Mouse (Mus musculus) heart, adult 2 months (tissue): Measurements from ENCODE around the gene Meis1. TPM values are rescaled to one million over a fixed set of nuclear protein-coding genes. Genes with fewer than 3 reads are reported as not detected.

ENCODE experiments used
- DNase-seq, 2 experiments: peaks; one replicate each; pipeline ENCODE4 v3.0.0; 2021
- H3K27ac ChIP-seq: fragments of 200-600 bp; 2 replicates; pipeline ENCODE4 v1.8.1; 2022
- H3K27me3 ChIP-seq: fragments of 200-500 bp; 2 replicates; pipeline ENCODE4 v1.6.1; 2012; ENCODE audit warnings: mild to moderate bottlenecking, low read length, inconsistent platforms, mixed read lengths; ENCODE audit not compliant: control insufficient read depth, insufficient read depth
- H3K36me3 ChIP-seq: fragments of 200-500 bp; 2 replicates; pipeline ENCODE4 v1.6.1; 2012; ENCODE audit warnings: low read length, inconsistent platforms; ENCODE audit not compliant: control insufficient read depth, insufficient read depth
- H3K4me1 ChIP-seq: fragments of 200-500 bp; 2 replicates; pipeline ENCODE4 v1.6.1; 2011; ENCODE audit warnings: low read length; ENCODE audit not compliant: control insufficient read depth, insufficient read depth
- H3K4me3 ChIP-seq: fragments of 200-600 bp; 2 replicates; pipeline ENCODE4 v1.8.1; 2022
- H3K79me2 ChIP-seq: fragments of 200-500 bp; replicated peaks from 2 replicates; pipeline ENCODE4 v1.6.1; 2012; ENCODE audit warnings: mild to moderate bottlenecking, inconsistent platforms, low read length, moderate library complexity, mixed read lengths; ENCODE audit not compliant: control insufficient read depth, insufficient read depth
- H3K9ac ChIP-seq: fragments of 200-500 bp; 2 replicates; pipeline ENCODE4 v1.6.1; 2012; ENCODE audit warnings: low read depth, mild to moderate bottlenecking, control low read depth, inconsistent platforms, low read length, mixed read lengths
- CTCF ChIP-seq: fragments of 200-600 bp; IDR thresholded peaks from 2 replicates; pipeline ENCODE4 v1.8.1; 2022; ENCODE audit warnings: antibody characterized with exemption, mild to moderate bottlenecking, moderate library complexity
- EP300 ChIP-seq: fragments of 200-500 bp; IDR thresholded peaks from 2 replicates; pipeline ENCODE4 v1.6.1; 2011; ENCODE audit warnings: low read depth, low read length, control low read depth; ENCODE audit not compliant: insufficient read depth
- POLR2A ChIP-seq: fragments of 200-500 bp; IDR thresholded peaks from 2 replicates; pipeline ENCODE4 v1.6.1; 2011; ENCODE audit warnings: mild to moderate bottlenecking, low read depth, low read length, control low read depth; ENCODE audit not compliant: insufficient read depth
- WGBS: fragments of 180-500 bp; shearing (Covaris S2); methylation state at CpG from one replicate; pipeline ENCODE4 v1.1.7; 2018; 5-methylcytosine and 5-hydroxymethylcytosine counted together
- intact Hi-C: fragments of 180-260 bp; cut with DNase I; formaldehyde crosslinking; loops from one replicate; pipeline ENCODE4 v1.15.1; 2025
- polyA plus RNA-seq: library from polyadenylated mRNA; depleted of rRNA; stranded (reverse); fragments of >200 nt; gene quantifications from 2 replicates; pipeline ENCODE4 v1.2.3, GENCODE M21; 2012
- total RNA-seq, 2 experiments: library from RNA; stranded (reverse); gene quantifications; 2 replicates each; pipeline ENCODE4 v1.2.3; 2021

Gene Meis1
- total and polyA plus RNA-seq, 3 experiments, result 18.2 to 31.4 (median 29.0) TPM

GRCm38 (mm10) chr11:19020371-19020824, 1.6 kb upstream of the Meis1 start:
- DNase-seq, result peak; percentile 93 to 94
- under 1% methylated on average over 25 of the region's 25 CpGs for WGBS
- intact Hi-C loops, result loop anchor here (5.0 to 10.0 kb wide), 3 partner anchors 182 to 1736 kb away; no protein-coding TSS in a partner anchor
- Histone ChIP-seq H3K9ac (peak overlapping the region; percentile 76), H3K36me3 (no peaks in the 10 kb centered on the region), H3K27ac (peak overlapping the region; percentile 97), H3K4me1 (no peaks in the 10 kb centered on the region), H3K79me2 (no peaks in the 10 kb centered on the region), H3K4me3 (peak overlapping the region; percentile 81), H3K27me3 (no peaks in the 10 kb centered on the region)
- TF ChIP-seq POLR2A (peak; percentile 94), CTCF (peak; percentile 36), EP300 (peak; percentile 78; the same call in 1 of the 2 replicates)

GRCm38 (mm10) chr11:19019204-19020171, 703 bp upstream of the Meis1 start:
- Histone ChIP-seq H3K4me1 (no peaks in the 10 kb centered on the region), H3K27ac (peak overlapping the region; percentile 97), H3K27me3 (no peaks in the 10 kb centered on the region), H3K4me3 (peak overlapping the region; percentile 81), H3K79me2 (no peaks in the 10 kb centered on the region), H3K9ac (peak overlapping the region; percentile 76), H3K36me3 (no peaks in the 10 kb centered on the region; the same call in 1 of the 2 replicates)
- TF ChIP-seq POLR2A (0 out of 2 replicates have a peak, but pooled peaks have one; percentile 17), EP300 (no peak)
- WGBS, result under 1% methylated on average over 67 of the region's 67 CpGs
- intact Hi-C loops, result loop anchor here (5.0 to 10.0 kb wide), 4 partner anchors 183 to 1735 kb away; no protein-coding TSS in a partner anchor
- peak; percentile 76 to 80 for DNase-seq

DNA sequence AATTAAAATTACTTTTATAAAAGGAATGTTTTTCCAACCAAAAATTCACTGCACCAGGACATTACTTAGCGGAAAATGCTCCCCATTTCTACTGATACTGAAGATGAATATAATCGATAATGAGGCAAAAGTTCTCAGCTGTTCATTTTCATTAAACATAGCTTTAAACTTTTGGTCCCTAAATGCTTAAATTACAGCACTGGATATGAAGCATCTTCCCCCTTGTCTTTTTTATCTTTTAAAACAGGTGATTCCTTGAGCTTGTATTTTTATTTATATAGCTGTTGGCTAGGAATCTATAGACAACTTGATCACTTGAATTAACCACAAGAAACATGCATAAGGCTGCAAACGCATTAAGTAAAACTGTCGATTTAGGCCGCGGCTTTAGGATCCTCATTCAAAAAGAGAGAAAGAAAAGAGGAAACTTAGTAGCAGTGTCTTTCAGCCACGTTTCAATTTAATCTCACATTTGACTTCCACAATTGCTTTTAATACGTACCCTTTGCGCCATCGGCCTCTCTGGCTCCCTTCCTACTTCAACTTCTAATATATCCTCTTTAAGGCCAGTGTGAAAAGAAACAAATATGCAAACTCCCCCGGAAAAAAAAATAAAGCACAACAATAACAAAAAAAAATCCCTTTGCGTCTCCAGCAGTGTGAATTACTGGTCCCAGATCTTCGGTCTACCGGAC, 919 bp downstream of the Meis1 start:
- Histone ChIP-seq H3K27me3 (no peaks in the 10 kb centered on the region), H3K27ac (peak overlapping the region; percentile 97), H3K79me2 (no peaks in the 10 kb centered on the region), H3K9ac (peak overlapping the region; percentile 56; the same call in 1 of the 2 replicates), H3K4me1 (no peaks in the 10 kb centered on the region), H3K4me3 (peak overlapping the region; percentile 81), H3K36me3 (peaks cover 1% of the 10 kb centered on the region)
- DNase-seq, result peak in 1 of 2 experiments; percentile 21
- TF ChIP-seq CTCF (no peak), POLR2A (no peak), EP300 (no peak)
- WGBS, result 6% methylated on average over 14 of the region's 14 CpGs
- intact Hi-C loops, result loop anchor here (5.0 kb wide), 1 partner anchor 866 kb away; no protein-coding TSS in a partner anchor

GRCm38 (mm10) chr11:19017262-19017661, 1.5 kb downstream of the Meis1 start:
- WGBS, result 23% methylated on average over 1 of the region's 1 CpGs

DNA sequence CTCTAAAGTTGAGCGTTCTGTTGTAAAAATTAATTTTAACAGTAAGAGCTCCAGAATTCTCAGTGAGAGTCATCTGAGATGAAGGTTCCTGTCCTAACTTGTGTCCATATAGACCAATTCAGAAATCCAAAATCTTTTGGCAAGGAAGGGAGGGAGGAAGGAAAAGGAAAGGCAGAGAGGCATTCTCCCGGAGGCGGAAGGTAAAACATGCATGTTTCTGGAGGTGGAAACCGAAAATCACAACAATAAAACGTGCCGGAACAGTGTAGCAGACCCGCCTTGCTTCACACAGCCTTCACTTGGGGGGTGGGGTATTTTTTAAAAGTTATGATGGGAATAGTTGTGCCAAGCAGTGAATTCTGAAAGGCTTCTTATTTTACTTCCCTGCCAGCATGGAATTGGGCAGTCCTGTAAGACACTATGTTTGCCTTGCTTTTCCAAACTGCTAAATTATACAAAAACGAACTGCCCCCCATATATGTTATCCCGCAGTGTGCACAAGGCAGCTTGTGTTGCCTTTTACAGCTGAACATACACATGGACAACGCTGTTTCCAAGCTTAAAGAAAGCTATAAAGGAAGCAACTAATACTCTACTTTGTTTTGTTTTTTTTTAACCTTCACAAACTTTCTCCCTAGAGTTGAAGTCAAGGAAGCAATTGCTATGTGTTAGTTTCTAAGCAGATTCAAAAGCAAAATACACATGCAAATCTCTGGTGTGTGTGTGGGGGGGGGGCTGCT, 2.1 kb downstream of the Meis1 start:
- peak overlapping the region; percentile 73 for H3K9ac ChIP-seq
- WGBS, result 5% methylated on average over 10 of the region's 10 CpGs
- TF ChIP-seq EP300, result no peak
- TF ChIP-seq POLR2A, result no peak
- no peak for TF ChIP-seq CTCF
- peak overlapping the region; percentile 81 for H3K4me3 ChIP-seq
- H3K79me2 ChIP-seq, result no peaks in the 10 kb centered on the region
- peaks cover 5% of the 10 kb centered on the region for H3K36me3 ChIP-seq
- intact Hi-C loops, result loop anchor here (5.0 kb wide), 1 partner anchor 864 kb away; no protein-coding TSS in a partner anchor
- no peaks in the 10 kb centered on the region for H3K4me1 ChIP-seq
- DNase-seq, result peak; percentile 23 to 35
- H3K27me3 ChIP-seq, result no peaks in the 10 kb centered on the region
- H3K27ac ChIP-seq, result peak overlapping the region; percentile 97

More at GRCm38 (mm10) chr11:19017262-19017661, 1.5 kb downstream of the Meis1 start:
- intact Hi-C loops, result loop anchor here (5.0 kb wide), 1 partner anchor 865 kb away; no protein-coding TSS in a partner anchor
- no peak overlapping the region for H3K9ac ChIP-seq
- H3K4me1 ChIP-seq, result no peaks in the 10 kb centered on the region
- TF ChIP-seq EP300 (no peak), CTCF (no peak), POLR2A (no peak)
- peaks cover 5% of the 10 kb centered on the region for H3K36me3 ChIP-seq
- peak overlapping the region; percentile 97 for H3K27ac ChIP-seq
- H3K79me2 ChIP-seq, result no peaks in the 10 kb centered on the region
- H3K4me3 ChIP-seq, result peak overlapping the region; percentile 81
- H3K27me3 ChIP-seq, result no peaks in the 10 kb centered on the region
- DNase-seq, result no peak
